Comparison of ENCODE assay signal across 8 mouse cellular contexts in the genomic region with DNA sequence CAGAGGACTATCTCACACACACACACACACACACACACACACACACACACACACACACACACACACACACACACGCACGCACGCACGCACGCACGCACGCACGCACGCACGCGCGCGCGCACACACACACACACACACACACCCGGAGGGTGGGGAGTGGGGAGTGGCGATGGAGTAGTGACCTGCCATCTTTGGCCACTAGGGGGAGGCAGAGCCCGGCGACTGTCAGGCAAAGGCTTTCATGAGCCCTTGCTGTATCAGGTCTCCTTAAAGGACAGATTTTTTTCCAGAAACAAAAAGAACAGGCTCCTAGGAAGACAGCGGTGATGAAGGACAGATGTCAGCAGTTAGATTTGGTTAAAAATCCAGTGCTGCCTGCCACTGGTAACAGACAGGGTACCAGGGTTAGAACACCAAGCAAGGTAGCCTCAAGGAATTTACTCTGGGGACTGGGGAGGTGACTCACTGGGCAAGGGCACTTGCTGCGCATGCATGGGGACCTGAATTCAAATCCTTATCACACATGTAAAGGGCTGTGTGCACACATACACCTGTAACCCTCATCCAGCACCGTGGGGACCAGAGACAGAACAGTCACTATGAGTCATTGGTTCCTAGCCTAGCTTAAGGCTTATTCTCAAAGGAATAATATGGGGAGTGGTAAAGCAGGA. TPM values are rescaled to one million over a fixed set of nuclear protein-coding genes. Genes with fewer than 3 reads are reported as not detected.
DNase-seq lines count a peak whose midpoint lies in the region; ATAC-seq lines count a peak whose summit lies in the region.

No protein-coding gene starts in this region.

- no peak overlapping the region for H3K4me2 ChIP-seq in intestine, embryonic 16.5 days (ENCODE audit: low read depth, low read length)

- DNase-seq in ZHBTc4 (ENCODE audit: low read depth, low spot score): peak; percentile 76
- DNase-seq in cerebellum, postnatal 25 days: peak; percentile 90 to 94
- peak; percentile 86 to 91 for DNase-seq in frontal cortex, postnatal 36 days (ENCODE audit: low spot score in 2 of 2)
- peak; percentile 87 to 91 for DNase-seq in left cerebral cortex, postnatal 25 days (ENCODE audit: low spot score in 2 of 2)
- DNase-seq in midbrain, embryonic 10.5 days (ENCODE audit: low spot score): peak; percentile 79
- DNase-seq in right cerebral cortex, postnatal 4 days: peak; percentile 95

- no peak overlapping the region for H3K4me3 ChIP-seq in intestine, embryonic 16.5 days (ENCODE audit: low read length)
- H3K4me3 ChIP-seq in midbrain, embryonic 10.5 days: no peak overlapping the region

- no peaks in the 10 kb centered on the region for H3K27me3 ChIP-seq in intestine, embryonic 16.5 days (replicated peaks; ENCODE audit: control insufficient read depth, insufficient read depth, low read length)
- H3K27me3 ChIP-seq in midbrain, embryonic 10.5 days (ENCODE audit: low read depth, poor library complexity, severe bottlenecking): no peaks in the 10 kb centered on the region

- H3K27ac ChIP-seq in intestine, embryonic 16.5 days (ENCODE audit: low read length): no peak overlapping the region
- no peak overlapping the region for H3K27ac ChIP-seq in midbrain, embryonic 10.5 days (replicated peaks)

- WGBS in intestine, embryonic 16.5 days: 28% methylated on average over 14 of the region's 21 CpGs
- 34% methylated on average over 12 of the region's 21 CpGs for WGBS in midbrain, embryonic 10.5 days

- H3K9me3 ChIP-seq in intestine, embryonic 16.5 days (ENCODE audit: control insufficient read depth, low read length): no peaks in the 10 kb centered on the region
- no peaks in the 10 kb centered on the region for H3K9me3 ChIP-seq in midbrain, embryonic 10.5 days (replicated peaks)

- peak; percentile 77 for ATAC-seq in intestine, embryonic 16.5 days
- no peak for ATAC-seq in inflammation-experienced regulatory T-cells, adult 6 months

- no peaks in the 10 kb centered on the region for H3K4me1 ChIP-seq in intestine, embryonic 16.5 days (ENCODE audit: control insufficient read depth, insufficient read depth, low read length)
- no peaks in the 10 kb centered on the region for H3K4me1 ChIP-seq in midbrain, embryonic 10.5 days

- intact Hi-C loops in left cerebral cortex, postnatal 25 days (cut with DNase I): loop anchor here (1.0 to 2.0 kb wide), 2 partner anchors 63 to 161 kb away; no protein-coding TSS in a partner anchor

- no peak overlapping the region for H3K9ac ChIP-seq in intestine, embryonic 16.5 days (ENCODE audit: low read depth, low read length)

- no peaks in the 10 kb centered on the region for H3K36me3 ChIP-seq in intestine, embryonic 16.5 days (ENCODE audit: control insufficient read depth, insufficient read depth, low read length)
- no peaks in the 10 kb centered on the region for H3K36me3 ChIP-seq in midbrain, embryonic 10.5 days

RNA-seq across cellular contexts. Expression of a gene that starts 6.6 kb away (rescaled TPM):
- 1.6 and 2.2 TPM in 2 replicates for polyA plus RNA-seq in intestine, embryonic 16.5 days (2015; fragmentation: Nextera tagmentation; extraction: Ambion mirVana)
- total RNA-seq in left cerebral cortex, postnatal 25 days (2021): 10 to 100 TPM; 18.1 to 21.0 TPM
- polyA plus RNA-seq in midbrain, embryonic 10.5 days (2016; fragmentation: Nextera tagmentation; extraction: Ambion mirVana): 4.9 and 6.1 TPM in 2 replicates
- not detected for polyA plus RNA-seq in inflammation-experienced regulatory T-cells, adult 6 months (2017; shearing (Covaris generic))

RNA-seq across cellular contexts. Expression of a gene that starts 27.7 kb away (rescaled TPM):
- polyA plus RNA-seq in intestine, embryonic 16.5 days (2015; fragmentation: Nextera tagmentation; extraction: Ambion mirVana): 0.05 TPM in 1 of 2 replicates, not detected in the other
- 1 to 10 TPM in 1 of 2 experiments, under 1 TPM in 1; 0.69 to 1.0 TPM for total RNA-seq in left cerebral cortex, postnatal 25 days (2021)
- 0.15 and 0.20 TPM in 2 replicates for polyA plus RNA-seq in midbrain, embryonic 10.5 days (2016; fragmentation: Nextera tagmentation; extraction: Ambion mirVana)
- not detected for polyA plus RNA-seq in inflammation-experienced regulatory T-cells, adult 6 months (2017; shearing (Covaris generic))

RNA-seq across cellular contexts. Expression of a gene that starts 51.1 kb away (rescaled TPM):
- polyA plus RNA-seq in intestine, embryonic 16.5 days (2015; fragmentation: Nextera tagmentation; extraction: Ambion mirVana): 1.6 and 1.7 TPM in 2 replicates
- 100 to 1,000 TPM; 110 to 118 TPM for total RNA-seq in left cerebral cortex, postnatal 25 days (2021)
- 4.8 and 7.3 TPM in 2 replicates for polyA plus RNA-seq in midbrain, embryonic 10.5 days (2016; fragmentation: Nextera tagmentation; extraction: Ambion mirVana)
- not detected for polyA plus RNA-seq in inflammation-experienced regulatory T-cells, adult 6 months (2017; shearing (Covaris generic))
